Mouse (Mus musculus) R1 (cell line): ENCODE measurements around the gene Adgre5.

Experiments used
- DNase-seq: peaks from one replicate; pipeline ENCODE4 v3.0.0-alpha.2; 2018; ENCODE audit warnings: low read depth, low spot score

Adgre5 gene

GRCm38 (mm10) chr8:83723447-83724083 lies 17.6 kb downstream of the Adgre5 start:
- DNase-seq: no peak

- DNase-seq: no peak
Observed at GRCm38 (mm10) chr8:83722631-83723030, 18.5 kb downstream of the Adgre5 start.

- no peak for DNase-seq
Observed at GRCm38 (mm10) chr8:83721405-83722025, 19.6 kb downstream of the Adgre5 start.

- no peak for DNase-seq
Observed at GRCm38 (mm10) chr8:83719693-83720092, 21.4 kb downstream of the Adgre5 start.

GRCm38 (mm10) chr8:83719048-83719447 lies 22.1 kb downstream of the Adgre5 start:
- DNase-seq: no peak

- no peak for DNase-seq
Observed at GRCm38 (mm10) chr8:83716563-83716962, 24.6 kb downstream of the Adgre5 start.

- peak; percentile 74 for DNase-seq
Observed at GRCm38 (mm10) chr8:83715771-83716170, 25.4 kb downstream of the Adgre5 start.

- DNase-seq: peak; percentile 100
Observed at GRCm38 (mm10) chr8:83715031-83715690, 26.0 kb downstream of the Adgre5 start, which contains the start of gene Ddx39. Gene Ddx39 (plus strand): TSS chr8:83715177.

GRCm38 (mm10) chr8:83714676-83715030 lies 26.5 kb downstream of the Adgre5 start:
- DNase-seq: no peak

GRCm38 (mm10) chr8:83707554-83707953 lies 33.6 kb downstream of the Adgre5 start:
- DNase-seq: no peak

GRCm38 (mm10) chr8:83706411-83706810 lies 34.7 kb downstream of the Adgre5 start:
- peak; percentile 91 for DNase-seq

- no peak for DNase-seq
Observed at GRCm38 (mm10) chr8:83703426-83703825, 37.7 kb downstream of the Adgre5 start.

- DNase-seq: no peak
Observed at GRCm38 (mm10) chr8:83700423-83701085, 40.6 kb downstream of the Adgre5 start.

GRCm38 (mm10) chr8:83699566-83699965 lies 41.6 kb downstream of the Adgre5 start:
- no peak for DNase-seq

- peak; percentile 76 for DNase-seq
Observed at GRCm38 (mm10) chr8:83698661-83699453, 42.3 kb downstream of the Adgre5 start, which contains the start of gene Pkn1. Gene Pkn1 (minus strand): TSS chr8:83699179.

- peak; percentile 59 for DNase-seq
Observed at GRCm38 (mm10) chr8:83698291-83698660, 42.9 kb downstream of the Adgre5 start.

- no peak for DNase-seq
Observed at GRCm38 (mm10) chr8:83697374-83698220, 43.5 kb downstream of the Adgre5 start.

- no peak for DNase-seq
Observed at GRCm38 (mm10) chr8:83695351-83696106, 45.6 kb downstream of the Adgre5 start.

- DNase-seq: no peak
Observed at GRCm38 (mm10) chr8:83694369-83695160, 46.6 kb downstream of the Adgre5 start.
